Mouse (Mus musculus) heart, adult 2 months (tissue): ENCODE results near the gene Gm49325. TPM values are rescaled to one million over a fixed set of nuclear protein-coding genes. Genes with fewer than 3 reads are reported as not detected.

Source experiments
- DNase-seq, 2 experiments: peaks; one replicate each; pipeline ENCODE4 v3.0.0; 2021
- H3K27ac ChIP-seq: fragments of 200-600 bp; 2 replicates; pipeline ENCODE4 v1.8.1; 2022
- H3K27me3 ChIP-seq: fragments of 200-500 bp; 2 replicates; pipeline ENCODE4 v1.6.1; 2012; ENCODE audit warnings: mild to moderate bottlenecking, low read length, inconsistent platforms, mixed read lengths; ENCODE audit not compliant: control insufficient read depth, insufficient read depth
- H3K36me3 ChIP-seq: fragments of 200-500 bp; 2 replicates; pipeline ENCODE4 v1.6.1; 2012; ENCODE audit warnings: low read length, inconsistent platforms; ENCODE audit not compliant: control insufficient read depth, insufficient read depth
- H3K4me1 ChIP-seq: fragments of 200-500 bp; 2 replicates; pipeline ENCODE4 v1.6.1; 2011; ENCODE audit warnings: low read length; ENCODE audit not compliant: control insufficient read depth, insufficient read depth
- H3K4me3 ChIP-seq: fragments of 200-600 bp; 2 replicates; pipeline ENCODE4 v1.8.1; 2022
- H3K79me2 ChIP-seq: fragments of 200-500 bp; replicated peaks from 2 replicates; pipeline ENCODE4 v1.6.1; 2012; ENCODE audit warnings: mild to moderate bottlenecking, inconsistent platforms, low read length, moderate library complexity, mixed read lengths; ENCODE audit not compliant: control insufficient read depth, insufficient read depth
- H3K9ac ChIP-seq: fragments of 200-500 bp; 2 replicates; pipeline ENCODE4 v1.6.1; 2012; ENCODE audit warnings: low read depth, mild to moderate bottlenecking, control low read depth, inconsistent platforms, low read length, mixed read lengths
- CTCF ChIP-seq: fragments of 200-600 bp; IDR thresholded peaks from 2 replicates; pipeline ENCODE4 v1.8.1; 2022; ENCODE audit warnings: antibody characterized with exemption, mild to moderate bottlenecking, moderate library complexity
- EP300 ChIP-seq: fragments of 200-500 bp; IDR thresholded peaks from 2 replicates; pipeline ENCODE4 v1.6.1; 2011; ENCODE audit warnings: low read depth, low read length, control low read depth; ENCODE audit not compliant: insufficient read depth
- POLR2A ChIP-seq: fragments of 200-500 bp; IDR thresholded peaks from 2 replicates; pipeline ENCODE4 v1.6.1; 2011; ENCODE audit warnings: mild to moderate bottlenecking, low read depth, low read length, control low read depth; ENCODE audit not compliant: insufficient read depth
- WGBS: fragments of 180-500 bp; shearing (Covaris S2); methylation state at CpG from one replicate; pipeline ENCODE4 v1.1.7; 2018; 5-methylcytosine and 5-hydroxymethylcytosine counted together
- intact Hi-C: fragments of 180-260 bp; cut with DNase I; formaldehyde crosslinking; loops from one replicate; pipeline ENCODE4 v1.15.1; 2025
- polyA plus RNA-seq: library from polyadenylated mRNA; depleted of rRNA; stranded (reverse); fragments of >200 nt; gene quantifications from 2 replicates; pipeline ENCODE4 v1.2.3, GENCODE M21; 2012
- total RNA-seq, 2 experiments: library from RNA; stranded (reverse); gene quantifications; 2 replicates each; pipeline ENCODE4 v1.2.3; 2021

Gm49325 gene
- total and polyA plus RNA-seq, 3 experiments: 15.5 to 15.8 TPM; not detected in 1

GRCm38 (mm10) chr10:77580027-77580920 lies 25.7 kb upstream of the Gm49325 start:
- Histone ChIP-seq H3K9ac (no peak overlapping the region), H3K79me2 (no peaks in the 10 kb centered on the region; the same call in 1 of the 2 replicates), H3K4me1 (peaks cover 12% of the 10 kb centered on the region), H3K36me3 (peaks cover 9% of the 10 kb centered on the region), H3K27ac (peak overlapping the region; percentile 18; the same call in 1 of the 2 replicates), H3K4me3 (no peak overlapping the region; the same call in 1 of the 2 replicates), H3K27me3 (no peaks in the 10 kb centered on the region)
- no peak for TF ChIP-seq CTCF
- no peak for TF ChIP-seq EP300
- TF ChIP-seq POLR2A: no peak
- DNase-seq: peak in 1 of 2 experiments; percentile 19
- 39% methylated on average over 10 of the region's 10 CpGs for WGBS
- intact Hi-C loops: loop anchor here (5.0 kb wide), 1 partner anchor 163 kb away; the partner anchor contains the start of gene Adarb1

- Histone ChIP-seq H3K4me1 (peaks cover 14% of the 10 kb centered on the region), H3K79me2 (no peaks in the 10 kb centered on the region; the same call in 1 of the 2 replicates), H3K27ac (peak overlapping the region; percentile 91), H3K4me3 (peak overlapping the region; percentile 65), H3K9ac (peak overlapping the region; percentile 63), H3K27me3 (no peaks in the 10 kb centered on the region), H3K36me3 (peaks cover 9% of the 10 kb centered on the region)
- 2% methylated on average over 8 of the region's 8 CpGs for WGBS
- no peak for TF ChIP-seq CTCF
- TF ChIP-seq POLR2A: no peak
- no peak for TF ChIP-seq EP300
- DNase-seq: no peak
- intact Hi-C loops: loop anchor here (5.0 kb wide), 1 partner anchor 164 kb away; the partner anchor contains the start of gene Adarb1
Measured at GRCm38 (mm10) chr10:77581023-77581407, 25.0 kb upstream of the Gm49325 start.

GRCm38 (mm10) chr10:77581408-77582284 lies 24.4 kb upstream of the Gm49325 start, which contains the start of gene Pttg1ip:
TSS of gene Pttg1ip (plus strand) at chr10:77581720.
- H3K4me3 ChIP-seq: peak within 1 kb of the TSS; percentile 65
- peak within 1 kb of the TSS; percentile 94 for H3K9ac ChIP-seq
- peaks cover 15% of the 10 kb centered on the region for H3K4me1 ChIP-seq
- peak; percentile 99 for TF ChIP-seq POLR2A
- TF ChIP-seq CTCF: no peak
- peak; percentile 60 for TF ChIP-seq EP300
- WGBS: under 1% methylated on average over 64 of the region's 64 CpGs
- peaks cover 10% of the 10 kb centered on the region for H3K36me3 ChIP-seq
- intact Hi-C loops: loop anchor here (2.0 to 5.0 kb wide), 2 partner anchors 41 to 164 kb away; partner anchors contain the start of genes Adarb1 and Ube2g2
- DNase-seq: peak; percentile 96 to 98
- H3K27ac ChIP-seq: peak within 1 kb of the TSS; percentile 91
- H3K79me2 ChIP-seq: peaks cover 1% of the 10 kb centered on the region; the same call in 1 of the 2 replicates
- no peaks in the 10 kb centered on the region for H3K27me3 ChIP-seq

GRCm38 (mm10) chr10:77582285-77582618 lies 23.7 kb upstream of the Gm49325 start:
- Histone ChIP-seq H3K27me3 (no peaks in the 10 kb centered on the region), H3K36me3 (peaks cover 11% of the 10 kb centered on the region), H3K4me1 (peaks cover 20% of the 10 kb centered on the region), H3K4me3 (peak overlapping the region; percentile 65), H3K27ac (peak overlapping the region; percentile 91), H3K9ac (peak overlapping the region; percentile 94), H3K79me2 (peaks cover 5% of the 10 kb centered on the region)
- 3% methylated on average over 8 of the region's 8 CpGs for WGBS
- no peak for DNase-seq
- TF ChIP-seq CTCF (no peak), POLR2A (no peak), EP300 (no peak)
- intact Hi-C loops: loop anchor here (2.0 to 5.0 kb wide), 2 partner anchors 41 to 165 kb away; partner anchors contain the start of genes Adarb1 and Ube2g2

GRCm38 (mm10) chr10:77583795-77584422 lies 22.1 kb upstream of the Gm49325 start:
- Histone ChIP-seq H3K36me3 (peaks cover 11% of the 10 kb centered on the region), H3K4me1 (peaks cover 23% of the 10 kb centered on the region), H3K79me2 (peaks cover 9% of the 10 kb centered on the region), H3K27ac (peak overlapping the region; percentile 91), H3K4me3 (peak overlapping the region; percentile 7; the same call in 1 of the 2 replicates), H3K9ac (no peak overlapping the region), H3K27me3 (no peaks in the 10 kb centered on the region)
- 23% methylated on average over 10 of the region's 10 CpGs for WGBS
- intact Hi-C loops: loop anchor here (2.0 to 5.0 kb wide), 2 partner anchors 39 to 167 kb away; partner anchors contain the start of genes Adarb1 and Ube2g2
- peak; percentile 59 to 65 for DNase-seq
- peak; percentile 64 for TF ChIP-seq EP300
- TF ChIP-seq CTCF: no peak
- TF ChIP-seq POLR2A: peak; percentile 46; the same call in 1 of the 2 replicates
